Mouse (Mus musculus): Measurements from ENCODE around the gene Eif4e1b.

GRCm38 (mm10) chr13:54758045-54758755, 25.6 kb upstream of the Eif4e1b start:
- TF ChIP-seq POLR2A (IDR thresholded peaks at IDR 0.05; ENCODE audit: control insufficient read depth, extremely low read depth, insufficient read depth, low read length, poor library complexity) (no peak), CTCF (IDR thresholded peaks at IDR 0.05; ENCODE audit: borderline replicate concordance, control insufficient read depth, extremely low read depth, insufficient read depth, low read length, poor library complexity) (no peak)
